Mouse (Mus musculus): ENCODE results near the gene Olfr826.
"Not testable (repeated sequence)": the region's sequence is repeated elsewhere in the genome, so short reads cannot be mapped to it uniquely, and the experiment has no call there.

The Olfr826 gene

DNA sequence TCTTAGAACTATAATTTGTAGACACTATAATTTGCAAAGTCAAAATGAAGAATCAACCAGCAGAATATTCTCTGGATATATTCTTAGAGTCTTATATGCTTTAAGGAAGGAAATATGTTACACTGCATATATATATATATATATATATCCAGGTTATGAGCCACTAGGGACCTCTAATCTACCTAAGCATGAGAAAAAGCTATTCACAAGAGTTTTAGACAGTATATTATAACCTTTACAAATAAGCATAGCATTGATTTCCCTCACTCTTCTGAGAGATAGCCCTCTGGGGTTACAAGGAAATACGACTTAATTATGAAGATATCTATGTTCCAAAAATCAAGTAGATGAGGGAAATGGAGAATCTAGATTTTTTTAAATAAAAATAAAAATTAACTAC, at the start of gene Olfr826:
Gene Olfr826 (minus strand): TSS at position 101 of the 400 bp plus-strand sequence.
- no peak for DNase-seq (ENCODE audit: low spot score in 2 of 2)

DNA sequence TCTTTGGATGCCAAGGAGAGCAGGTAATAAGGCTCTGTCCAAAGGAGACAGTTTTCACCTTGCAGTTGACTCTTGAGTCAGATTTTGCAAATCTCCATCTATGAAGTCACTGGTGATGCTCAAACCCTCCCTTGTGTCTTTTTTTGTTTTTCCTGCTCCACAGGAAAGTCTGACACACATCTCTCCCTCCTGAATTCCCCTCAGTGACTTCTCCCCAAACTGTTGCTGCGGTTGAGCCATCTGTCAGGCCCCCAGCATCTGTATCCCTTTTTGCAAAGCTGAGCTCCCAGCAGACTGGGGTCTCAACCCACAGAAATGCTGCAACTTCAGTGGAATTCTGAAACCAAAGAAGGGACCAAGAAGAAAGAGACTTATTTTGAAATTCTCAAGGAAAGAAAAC, 48.1 kb upstream of the Olfr826 start:
- no peak for DNase-seq (ENCODE audit: low spot score in 2 of 2)

DNA sequence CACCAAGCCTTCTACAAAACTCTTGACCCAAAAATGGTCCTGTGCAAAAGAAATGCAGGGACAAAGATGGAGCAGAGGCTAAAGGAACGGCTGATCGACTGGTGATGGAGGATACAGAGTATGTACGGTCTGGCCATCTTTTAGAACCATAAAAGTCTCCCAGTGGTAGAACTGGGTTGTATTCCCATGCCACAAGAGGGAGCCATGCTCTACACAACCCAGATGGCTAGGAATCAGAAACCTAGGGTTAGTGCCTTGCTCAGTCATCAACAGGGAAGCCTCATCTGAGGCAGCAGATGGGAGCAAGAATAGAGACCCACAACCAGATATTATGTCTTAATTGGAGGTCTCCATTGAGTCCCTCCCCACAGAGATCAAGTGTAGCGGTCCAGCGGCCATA, 45.6 kb upstream of the Olfr826 start:
- DNase-seq (ENCODE audit: low spot score in 2 of 2): no peak

- DNase-seq (ENCODE audit: low spot score in 2 of 2): peak in 1 of 2 experiments; percentile 37
These were observed 44.3 kb upstream of the Olfr826 start for GRCm38 (mm10) chr10:130228246-130228645.

DNA sequence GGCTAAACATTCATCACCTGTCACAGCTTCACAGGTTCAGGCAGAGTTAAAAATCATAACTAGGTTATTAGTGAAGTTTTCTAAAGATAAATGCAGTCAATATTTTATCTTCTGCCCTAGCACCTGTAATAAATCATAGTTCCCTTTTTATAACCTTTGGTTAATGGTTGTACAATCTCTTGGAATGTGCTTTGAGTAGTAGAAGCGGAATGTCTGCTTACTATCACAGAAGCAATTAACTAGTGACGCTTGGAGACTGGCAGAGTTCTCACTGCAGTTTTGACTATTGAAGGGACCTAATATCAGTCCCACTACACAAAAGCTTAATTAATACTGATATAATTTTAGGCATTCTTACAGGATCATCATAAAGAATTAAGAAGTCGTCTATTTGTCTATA, 41.0 kb upstream of the Olfr826 start:
- DNase-seq (ENCODE audit: low spot score in 2 of 2): no peak

- no peak for DNase-seq (ENCODE audit: low spot score in 2 of 2)
These were observed 30.3 kb upstream of the Olfr826 start, which contains the start of gene Olfr827 for GRCm38 (mm10) chr10:130214303-130214702. Gene Olfr827, minus strand, starts transcription at chr10:130214403.

GRCm38 (mm10) chr10:130166666-130167065, 17.3 kb downstream of the Olfr826 start, which contains the start of gene Olfr825:
Gene Olfr825, minus strand, starts transcription at chr10:130166766.
- no peak for DNase-seq (ENCODE audit: low spot score in 2 of 2)

DNA sequence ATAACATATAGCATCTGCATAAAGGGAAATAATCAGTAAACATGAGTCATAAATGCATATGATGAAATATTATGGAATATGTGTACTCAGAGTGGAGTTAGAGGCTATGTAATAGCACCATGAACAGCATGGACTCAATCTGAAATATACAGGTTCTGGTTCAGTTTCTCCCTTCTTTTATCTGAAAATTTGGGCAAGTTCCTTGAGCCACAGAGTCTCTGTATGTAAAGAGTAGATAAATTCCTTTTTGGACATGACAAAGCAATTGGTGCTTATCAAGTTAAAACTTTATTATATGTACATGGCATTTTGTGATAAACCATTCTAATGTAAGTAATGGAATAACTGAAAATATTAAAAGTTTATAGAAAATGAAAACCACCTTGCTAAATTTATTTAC, 18.8 kb downstream of the Olfr826 start:
- no peak for DNase-seq (ENCODE audit: low spot score in 2 of 2)

DNA sequence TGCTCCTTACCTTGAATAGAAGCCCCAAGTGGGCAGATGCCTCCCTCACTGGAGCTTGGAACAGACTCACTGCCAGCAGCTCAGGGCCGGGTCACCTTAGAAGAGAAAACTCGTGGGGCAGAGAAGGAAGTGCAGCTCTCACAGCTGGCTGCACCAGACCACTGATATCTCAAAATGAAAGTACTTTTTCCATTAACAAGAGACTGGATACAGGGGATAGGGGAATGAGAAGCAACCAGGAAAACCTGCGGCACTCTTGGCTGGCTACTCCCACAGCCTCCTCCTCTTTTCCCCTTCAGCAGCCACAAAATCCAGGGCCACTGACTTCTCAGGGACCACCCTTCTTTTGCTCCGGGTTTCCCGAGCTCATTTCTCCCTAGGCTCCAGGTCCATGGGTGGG, 39.9 kb downstream of the Olfr826 start:
- no peak for DNase-seq (ENCODE audit: low spot score in 2 of 2)

- DNase-seq (ENCODE audit: low spot score in 2 of 2): not testable (repeated sequence)
These were observed 41.5 kb downstream of the Olfr826 start for GRCm38 (mm10) chr10:130142481-130142880.

DNA sequence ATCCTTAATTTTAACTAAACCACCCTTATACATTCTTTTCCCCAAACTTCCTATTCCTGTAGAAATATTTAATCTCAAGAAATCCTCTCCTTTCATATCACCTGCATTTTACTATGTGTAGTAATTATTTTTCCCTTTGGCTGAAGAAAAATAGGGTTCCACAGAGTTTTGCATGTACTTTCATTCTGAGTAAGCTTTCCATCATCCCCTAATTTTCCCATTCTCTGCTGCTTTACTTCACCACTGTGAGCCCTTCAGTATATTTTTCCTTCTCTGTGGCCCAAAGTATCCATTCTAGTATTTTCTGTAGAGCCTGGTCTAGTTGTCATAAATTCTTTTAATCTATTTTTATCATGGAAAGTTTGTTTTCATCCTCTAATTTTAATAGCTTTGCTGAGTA, 49.2 kb downstream of the Olfr826 start:
- DNase-seq (ENCODE audit: low spot score in 2 of 2): no peak

GRCm38 (mm10) chr10:130129900-130130299, 54.1 kb downstream of the Olfr826 start, which contains the start of gene Olfr824:
Gene Olfr824, minus strand, starts transcription at chr10:130130000.
- not testable (repeated sequence) for DNase-seq (ENCODE audit: low spot score in 2 of 2)
